Mouse (Mus musculus): ENCODE data around the gene Vegfb.

DNA sequence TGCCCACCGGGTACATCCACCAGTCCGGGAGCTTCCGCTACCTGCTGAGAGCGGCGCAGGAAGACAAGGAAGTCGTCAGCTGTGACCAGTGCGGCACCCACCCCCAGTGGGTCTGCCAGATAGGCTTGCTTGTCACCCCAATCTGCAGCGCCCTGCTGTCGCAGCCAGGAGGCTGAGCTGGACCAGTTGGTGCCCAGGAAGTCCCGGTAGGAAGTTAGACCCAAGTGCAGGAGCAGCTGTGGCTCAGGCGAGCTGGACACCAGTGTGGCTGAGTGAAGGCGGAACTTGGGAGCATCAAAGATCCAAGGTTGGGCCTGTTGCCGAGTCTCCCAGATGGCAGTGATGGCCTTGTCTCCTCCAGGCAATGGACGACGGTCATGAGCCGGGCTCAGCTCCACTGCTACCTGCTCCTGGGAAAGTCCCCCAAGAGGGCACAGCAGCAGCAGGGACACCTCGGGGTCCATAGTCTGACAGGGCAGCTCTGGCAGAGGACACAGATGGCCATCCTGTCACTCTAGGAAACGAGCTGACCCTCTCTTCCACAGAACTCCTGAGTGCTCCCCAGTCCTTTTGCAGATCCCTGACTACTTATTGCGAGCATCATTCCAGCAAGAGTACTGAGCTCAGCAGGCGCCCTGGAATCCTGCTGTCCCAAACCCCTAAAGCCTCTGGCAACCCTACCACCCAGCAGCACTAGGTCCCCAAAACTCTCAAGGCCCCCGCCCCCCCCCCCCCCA lies 8.0 kb upstream of the Vegfb start:
- no peak for TF ChIP-seq GATA1 (IDR thresholded peaks at IDR 0.05; ENCODE audit: borderline replicate concordance, low read length)
- no peak for TF ChIP-seq FLI1 (IDR thresholded peaks at IDR 0.05; ENCODE audit: low read length)
